Mouse (Mus musculus): ENCODE results near the gene C87436. TPM values are rescaled to one million over a fixed set of nuclear protein-coding genes. Genes with fewer than 3 reads are reported as not detected.

The C87436 gene
- polyA plus RNA-seq, 1 experiment: 9.7 TPM

DNA sequence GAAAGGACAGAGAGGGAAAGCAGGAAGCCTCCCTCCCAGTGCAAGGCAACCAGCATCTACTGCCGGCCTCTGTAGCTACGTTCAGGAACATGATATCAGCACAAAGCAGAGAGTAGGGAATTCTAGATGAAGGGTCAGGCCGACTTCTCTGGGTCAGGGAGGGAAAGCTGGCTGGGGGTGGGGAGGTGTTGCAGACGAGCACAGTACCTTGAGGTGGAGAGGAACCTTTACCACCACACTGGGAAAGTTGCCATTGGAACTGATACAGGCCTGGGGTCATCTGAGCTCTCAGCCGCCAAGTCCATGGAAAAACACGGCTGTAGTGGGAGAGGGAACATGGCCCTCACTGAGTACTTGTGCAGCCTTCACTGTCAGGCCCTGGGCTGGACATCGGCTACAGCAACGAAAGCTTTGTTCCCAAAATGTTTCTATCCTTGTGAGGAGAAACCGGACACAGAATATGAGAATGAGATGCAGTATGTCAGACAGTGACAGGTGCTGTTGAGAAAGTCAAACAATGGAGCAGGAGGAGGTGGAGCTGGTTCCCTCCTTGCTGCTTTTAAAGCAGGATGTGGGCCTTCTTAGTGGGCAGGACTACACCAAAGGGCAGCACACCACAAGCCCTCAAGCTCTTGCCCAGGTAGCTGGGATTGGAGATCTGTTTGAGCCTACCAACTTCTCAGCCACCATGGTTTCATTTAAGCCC, 37.4 kb downstream of the C87436 start:
- TF ChIP-seq POLR2A (IDR thresholded peaks at IDR 0.05; ENCODE audit: low read depth, low read length) (no peak), CTCF (IDR thresholded peaks at IDR 0.05; ENCODE audit: borderline replicate concordance, insufficient read depth, low read length) (no peak)
- Histone ChIP-seq H3K4me1 (ENCODE audit: control insufficient read depth, insufficient read depth, low read length) (peaks cover 6% of the 10 kb centered on the region; the same call in 1 of the 2 replicates), H3K4me3 (ENCODE audit: insufficient read depth, low read length) (no peak overlapping the region), H3K27ac (ENCODE audit: insufficient read depth, low read length) (no peak overlapping the region)

DNA sequence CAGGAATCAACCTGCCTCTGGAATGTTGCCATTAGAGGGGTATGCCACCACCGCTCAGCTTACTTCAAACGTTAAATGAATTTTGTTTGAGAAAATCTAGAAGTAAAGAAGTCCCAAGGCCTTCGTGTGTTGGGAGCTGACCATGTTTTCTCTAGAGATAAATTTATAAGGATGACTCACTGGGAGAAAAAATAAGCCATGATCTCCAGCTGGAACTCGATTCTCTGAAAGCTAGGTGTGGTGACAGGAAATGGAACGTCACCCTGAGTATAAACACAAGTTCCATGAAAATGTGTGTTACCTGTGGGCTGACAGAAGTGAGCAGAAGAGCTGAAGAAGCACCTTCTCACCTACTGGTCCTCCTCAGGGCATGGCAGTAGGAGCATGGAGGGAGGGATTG, 38.8 kb downstream of the C87436 start:
- TF ChIP-seq CTCF (IDR thresholded peaks at IDR 0.05; ENCODE audit: borderline replicate concordance, insufficient read depth, low read length): no peak
- no peak for TF ChIP-seq POLR2A (IDR thresholded peaks at IDR 0.05; ENCODE audit: low read depth, low read length)
- H3K27ac ChIP-seq (ENCODE audit: insufficient read depth, low read length): no peak overlapping the region
- H3K4me1 ChIP-seq (ENCODE audit: control insufficient read depth, insufficient read depth, low read length): peaks cover 5% of the 10 kb centered on the region; the same call in 1 of the 2 replicates

DNA sequence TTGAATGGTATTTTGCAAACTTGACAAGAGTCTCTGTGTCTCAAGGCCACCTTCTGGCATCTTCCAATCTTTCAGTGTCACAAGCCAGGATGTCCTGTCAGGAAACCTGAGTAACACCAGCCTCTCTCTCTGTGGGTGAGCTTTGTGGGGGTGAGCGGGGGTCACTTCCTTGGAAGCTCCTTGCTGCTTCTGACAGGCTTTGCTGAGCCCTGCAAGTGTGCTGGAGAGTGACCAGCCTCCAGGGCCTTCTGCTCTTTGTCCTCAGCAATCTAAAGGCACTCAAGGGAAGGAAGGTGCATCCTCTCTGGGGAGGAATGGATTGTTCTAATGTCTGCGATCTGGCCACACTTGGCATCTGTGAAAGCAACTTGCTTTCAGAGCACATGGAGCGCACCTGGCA, 41.1 kb downstream of the C87436 start:
- H3K4me1 ChIP-seq (ENCODE audit: control insufficient read depth, insufficient read depth, low read length): peaks cover 2% of the 10 kb centered on the region; the same call in 1 of the 2 replicates
- H3K27ac ChIP-seq (ENCODE audit: insufficient read depth, low read length): no peak overlapping the region
- no peak overlapping the region for H3K4me3 ChIP-seq (ENCODE audit: insufficient read depth, low read length)
- TF ChIP-seq CTCF (IDR thresholded peaks at IDR 0.05; ENCODE audit: borderline replicate concordance, insufficient read depth, low read length) (no peak), POLR2A (IDR thresholded peaks at IDR 0.05; ENCODE audit: low read depth, low read length) (no peak)

More for the DNA sequence above, 38.8 kb downstream of the C87436 start:
- H3K4me3 ChIP-seq (ENCODE audit: insufficient read depth, low read length): no peak overlapping the region

DNA sequence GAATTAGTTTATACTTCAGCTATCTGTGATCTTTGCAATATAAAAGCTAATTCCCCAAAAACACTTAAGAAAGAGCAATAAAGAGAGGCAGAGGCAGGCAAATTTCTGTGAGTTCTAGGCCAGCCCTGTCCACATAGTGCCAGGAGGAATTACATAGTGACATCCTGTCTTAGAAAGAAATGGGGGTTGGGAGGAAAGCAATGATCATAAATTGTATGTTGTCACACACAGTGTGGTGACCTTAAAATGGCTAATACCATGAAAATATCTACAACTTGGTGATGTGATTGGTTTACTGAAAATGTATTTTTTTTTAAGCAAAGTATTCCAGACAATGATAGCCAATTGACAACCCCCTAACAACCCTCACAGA, 41.6 kb downstream of the C87436 start:
- Histone ChIP-seq H3K27ac (ENCODE audit: insufficient read depth, low read length) (peak overlapping the region; percentile 83), H3K4me1 (ENCODE audit: control insufficient read depth, insufficient read depth, low read length) (peaks cover 2% of the 10 kb centered on the region; the same call in 1 of the 2 replicates), H3K4me3 (ENCODE audit: insufficient read depth, low read length) (no peak overlapping the region)
- TF ChIP-seq CTCF (IDR thresholded peaks at IDR 0.05; ENCODE audit: borderline replicate concordance, insufficient read depth, low read length): no peak
- no peak for TF ChIP-seq POLR2A (IDR thresholded peaks at IDR 0.05; ENCODE audit: low read depth, low read length)

DNA sequence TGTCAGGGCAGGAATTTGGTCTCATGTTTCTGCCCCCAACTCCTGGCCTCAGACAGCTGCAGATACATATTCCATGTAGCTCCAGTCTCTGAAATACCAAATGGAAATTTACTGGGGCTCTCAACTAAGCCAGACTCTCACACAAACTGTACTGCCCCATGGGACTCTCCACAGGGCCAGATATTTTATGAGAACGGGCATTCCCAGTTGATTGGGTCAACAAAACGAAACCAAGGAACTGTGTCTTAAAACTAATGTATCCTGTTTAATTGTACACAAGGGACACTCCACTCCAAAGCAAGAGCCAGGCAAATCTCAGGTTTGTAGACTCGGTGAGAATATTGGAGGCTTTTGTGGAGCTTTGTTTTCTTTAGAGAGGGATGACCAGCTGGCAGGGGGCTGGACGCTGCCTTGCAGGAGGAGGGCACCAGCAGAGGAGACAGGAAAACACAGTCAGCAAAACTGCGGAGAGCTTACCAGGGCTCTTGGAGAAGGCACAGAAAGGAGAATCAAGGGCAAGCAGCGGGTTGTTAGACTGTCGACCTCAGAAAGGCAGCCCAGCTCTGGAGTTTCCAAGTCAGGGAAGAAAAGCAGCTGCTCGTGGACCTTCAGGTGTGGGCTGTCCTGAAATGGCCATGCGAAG, 42.1 kb downstream of the C87436 start:
- H3K27ac ChIP-seq (ENCODE audit: insufficient read depth, low read length): peak overlapping the region; percentile 83
- TF ChIP-seq CTCF (IDR thresholded peaks at IDR 0.05; ENCODE audit: borderline replicate concordance, insufficient read depth, low read length): no peak
- peak; percentile 49; the same call in 1 of the 2 replicates for TF ChIP-seq POLR2A (IDR thresholded peaks at IDR 0.05; ENCODE audit: low read depth, low read length)
- peaks cover 2% of the 10 kb centered on the region; the same call in 1 of the 2 replicates for H3K4me1 ChIP-seq (ENCODE audit: control insufficient read depth, insufficient read depth, low read length)
- peak overlapping the region; percentile 35 for H3K4me3 ChIP-seq (ENCODE audit: insufficient read depth, low read length)

DNA sequence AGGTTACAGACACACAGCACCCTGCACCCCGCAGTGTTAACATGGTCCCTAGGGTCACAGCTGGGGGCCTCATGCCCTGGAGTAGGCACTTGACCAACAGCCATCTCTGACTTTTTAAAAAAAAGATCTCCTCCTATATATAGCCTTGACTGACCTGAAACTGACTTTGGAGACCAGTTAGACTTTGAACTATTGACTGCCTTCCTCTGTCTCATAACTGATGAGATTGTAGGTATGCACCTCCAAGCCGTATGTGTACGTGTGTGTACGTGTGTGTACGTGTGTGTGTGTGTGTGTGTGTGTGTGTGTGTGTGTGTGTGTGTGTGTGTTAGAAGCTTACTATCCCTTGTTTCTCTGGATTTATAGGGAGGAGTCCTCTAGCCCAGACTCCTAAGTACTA, 43.7 kb downstream of the C87436 start:
- H3K4me1 ChIP-seq (ENCODE audit: control insufficient read depth, insufficient read depth, low read length): peaks cover 2% of the 10 kb centered on the region; the same call in 1 of the 2 replicates
- TF ChIP-seq CTCF (IDR thresholded peaks at IDR 0.05; ENCODE audit: borderline replicate concordance, insufficient read depth, low read length): no peak
- TF ChIP-seq POLR2A (IDR thresholded peaks at IDR 0.05; ENCODE audit: low read depth, low read length): no peak
- no peak overlapping the region for H3K27ac ChIP-seq (ENCODE audit: insufficient read depth, low read length)
- no peak overlapping the region for H3K4me3 ChIP-seq (ENCODE audit: insufficient read depth, low read length)

DNA sequence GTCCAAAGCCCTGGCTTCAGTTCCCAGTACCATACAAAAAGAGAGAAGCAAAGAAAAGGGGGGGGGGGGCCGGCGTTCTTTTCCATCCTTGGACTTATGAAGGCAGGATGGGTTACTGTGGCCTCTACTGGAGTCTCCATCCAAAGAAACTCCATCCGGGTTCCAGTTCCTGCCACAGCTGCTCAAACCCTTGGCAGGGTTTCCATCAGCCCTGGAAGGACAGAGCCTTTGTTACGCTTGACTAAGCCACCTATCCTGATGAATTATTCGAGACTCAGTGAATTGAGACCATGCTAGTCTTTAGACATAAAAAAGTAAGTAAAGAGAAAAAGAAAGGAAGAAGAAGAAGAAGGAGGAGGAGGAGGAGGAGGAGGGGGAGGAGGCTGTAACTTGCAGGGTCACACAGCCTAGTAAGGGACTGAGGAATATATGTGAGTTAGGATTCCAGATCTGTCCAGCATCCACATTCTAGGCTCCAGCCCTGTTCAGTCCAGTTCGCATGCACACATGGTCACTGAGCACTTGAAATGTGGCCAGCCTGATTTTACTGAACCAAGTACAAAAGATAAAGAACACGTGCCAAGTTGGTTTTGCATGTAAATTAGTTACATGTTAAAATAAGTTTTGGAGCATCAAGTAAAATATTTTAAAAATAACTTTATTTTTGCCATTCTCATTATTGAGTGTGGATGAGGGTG, 47.9 kb downstream of the C87436 start:
- Histone ChIP-seq H3K27ac (ENCODE audit: insufficient read depth, low read length) (no peak overlapping the region), H3K4me3 (ENCODE audit: insufficient read depth, low read length) (no peak overlapping the region), H3K4me1 (ENCODE audit: control insufficient read depth, insufficient read depth, low read length) (peaks cover 4% of the 10 kb centered on the region; the same call in 1 of the 2 replicates)
- TF ChIP-seq CTCF (IDR thresholded peaks at IDR 0.05; ENCODE audit: borderline replicate concordance, insufficient read depth, low read length): no peak

DNA sequence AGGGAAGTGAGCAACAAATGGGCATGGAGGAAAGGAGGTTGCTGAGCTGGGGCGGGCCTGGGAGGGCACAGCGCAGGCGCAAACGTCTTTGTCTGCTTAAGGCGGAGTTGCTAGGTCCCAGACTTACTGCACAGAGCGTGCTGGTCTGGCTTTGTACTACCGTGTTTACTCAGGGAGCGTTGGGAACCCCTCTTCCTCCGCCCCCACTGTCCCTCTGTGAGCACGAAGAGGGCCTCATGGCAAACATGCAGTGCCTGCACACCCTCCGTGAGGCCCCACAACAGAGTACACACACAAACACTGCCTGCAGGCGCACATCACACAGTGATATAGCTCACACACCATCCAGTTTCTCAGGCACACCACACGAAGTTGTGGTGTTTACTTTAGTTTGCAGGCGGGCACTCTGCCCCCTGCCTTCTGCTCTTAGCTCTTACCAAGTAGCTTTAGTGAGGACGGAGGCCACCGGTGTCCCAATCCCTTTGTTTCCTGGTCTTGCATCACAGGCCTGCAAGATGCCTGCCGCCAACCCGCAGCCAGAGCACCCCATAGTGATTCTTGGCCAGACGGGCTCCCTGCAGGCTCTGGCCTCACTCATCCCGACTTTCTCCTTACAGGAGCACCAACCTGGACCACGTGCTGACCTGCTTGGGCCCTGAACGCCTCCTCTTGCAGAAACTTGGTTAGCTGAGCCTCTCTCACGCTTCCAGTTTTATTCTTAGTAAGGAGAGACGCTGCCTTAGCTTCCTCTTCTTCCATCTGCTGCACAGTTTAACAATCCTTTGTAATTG, 49.4 kb downstream of the C87436 start:
- Histone ChIP-seq H3K27ac (ENCODE audit: insufficient read depth, low read length) (peak overlapping the region; percentile 65), H3K4me1 (ENCODE audit: control insufficient read depth, insufficient read depth, low read length) (peaks cover 3% of the 10 kb centered on the region; the same call in 1 of the 2 replicates), H3K4me3 (ENCODE audit: insufficient read depth, low read length) (no peak overlapping the region)
- peak; percentile 92 for TF ChIP-seq POLR2A (IDR thresholded peaks at IDR 0.05; ENCODE audit: low read depth, low read length)
- no peak for TF ChIP-seq CTCF (IDR thresholded peaks at IDR 0.05; ENCODE audit: borderline replicate concordance, insufficient read depth, low read length)

DNA sequence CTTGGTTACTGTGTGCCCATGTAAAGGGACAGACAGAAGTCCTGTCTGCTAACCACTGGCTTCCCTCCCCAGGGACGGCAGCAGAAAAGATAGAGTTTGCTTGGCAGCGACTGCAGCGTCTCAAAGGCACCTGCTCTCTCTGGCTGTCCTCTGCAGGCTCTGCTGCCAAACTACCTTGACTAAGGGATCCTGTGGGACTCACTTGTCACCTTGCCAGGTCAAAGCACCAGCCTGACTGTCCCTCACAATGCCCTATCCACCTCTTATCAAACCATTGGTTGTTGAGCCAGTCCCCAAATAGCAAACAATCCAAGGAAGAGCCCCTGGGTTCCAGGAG, 49.9 kb downstream of the C87436 start:
- no peak for TF ChIP-seq POLR2A (IDR thresholded peaks at IDR 0.05; ENCODE audit: low read depth, low read length)
- TF ChIP-seq CTCF (IDR thresholded peaks at IDR 0.05; ENCODE audit: borderline replicate concordance, insufficient read depth, low read length): no peak
- Histone ChIP-seq H3K4me1 (ENCODE audit: control insufficient read depth, insufficient read depth, low read length) (peaks cover 3% of the 10 kb centered on the region), H3K27ac (ENCODE audit: insufficient read depth, low read length) (peak overlapping the region; percentile 65; the same call in 1 of the 2 replicates), H3K4me3 (ENCODE audit: insufficient read depth, low read length) (no peak overlapping the region)

Data from embryonic fibroblast, embryonic 13.5 days (primary cell).